Mouse (Mus musculus) heart, embryonic 15.5 days (tissue): Measurements from ENCODE around the gene Ext2. TPM values are rescaled to one million over a fixed set of nuclear protein-coding genes. Genes with fewer than 3 reads are reported as not detected.
A peak's percentile ranks its signal among the peaks of the same experiment; 100 is the strongest.

Experiments used
- ATAC-seq: fragments of 200-750 bp; cut with Nextera tagmentation; replicated peaks from 2 replicates; pipeline ENCODE4 v1.8.0; 2017; ENCODE audit warnings: low read depth, moderate TSS enrichment; ENCODE audit not compliant: insufficient number of reproducible peaks, insufficient read depth, low FRiP score
- H3K27ac ChIP-seq: fragments of 300-500 bp; sonication (generic); 2 replicates; pipeline ENCODE4 v1.5.1; 2015; ENCODE audit warnings: mild to moderate bottlenecking, inconsistent platforms
- H3K27me3 ChIP-seq: fragments of 300-500 bp; sonication (generic); 2 replicates; pipeline ENCODE4 v1.6.1; 2015; ENCODE audit warnings: inconsistent platforms
- H3K36me3 ChIP-seq: fragments of 300-500 bp; sonication (generic); 2 replicates; pipeline ENCODE4 v1.6.1; 2015; ENCODE audit warnings: mild to moderate bottlenecking, inconsistent platforms
- H3K4me1 ChIP-seq: fragments of 300-500 bp; sonication (generic); replicated peaks from 2 replicates; pipeline ENCODE4 v1.6.1; 2015; ENCODE audit warnings: inconsistent platforms
- H3K4me2 ChIP-seq: fragments of 300-500 bp; sonication (generic); 2 replicates; pipeline ENCODE4 v1.6.1; 2015; ENCODE audit warnings: inconsistent platforms, mild to moderate bottlenecking, moderate library complexity
- H3K4me3 ChIP-seq: fragments of 300-500 bp; sonication (generic); 2 replicates; pipeline ENCODE4 v1.5.1; 2015; ENCODE audit warnings: mild to moderate bottlenecking, inconsistent platforms
- H3K9ac ChIP-seq: fragments of 300-500 bp; sonication (generic); 2 replicates; pipeline ENCODE4 v1.6.1; 2015; ENCODE audit warnings: mild to moderate bottlenecking, inconsistent platforms
- H3K9me3 ChIP-seq: fragments of 300-500 bp; sonication (generic); replicated peaks from 2 replicates; pipeline ENCODE4 v1.6.1; 2016; ENCODE audit warnings: inconsistent platforms
- WGBS: fragments of 180-500 bp; shearing (Covaris S2); methylation state at CpG from one replicate; pipeline ENCODE4 v1.1.7; 2015; ENCODE audit warnings: mixed read lengths; 5-methylcytosine and 5-hydroxymethylcytosine counted together
- polyA plus RNA-seq: library from polyadenylated mRNA; unstranded; fragments of >200 nt; fragmentation: Nextera tagmentation; extraction: Ambion mirVana; gene quantifications from 2 replicates; pipeline ENCODE4 v1.2.1, GENCODE M21; 2015

Gene Ext2
- polyA plus RNA-seq, 1 experiment from 2014 or later, result 57.6 TPM

DNA sequence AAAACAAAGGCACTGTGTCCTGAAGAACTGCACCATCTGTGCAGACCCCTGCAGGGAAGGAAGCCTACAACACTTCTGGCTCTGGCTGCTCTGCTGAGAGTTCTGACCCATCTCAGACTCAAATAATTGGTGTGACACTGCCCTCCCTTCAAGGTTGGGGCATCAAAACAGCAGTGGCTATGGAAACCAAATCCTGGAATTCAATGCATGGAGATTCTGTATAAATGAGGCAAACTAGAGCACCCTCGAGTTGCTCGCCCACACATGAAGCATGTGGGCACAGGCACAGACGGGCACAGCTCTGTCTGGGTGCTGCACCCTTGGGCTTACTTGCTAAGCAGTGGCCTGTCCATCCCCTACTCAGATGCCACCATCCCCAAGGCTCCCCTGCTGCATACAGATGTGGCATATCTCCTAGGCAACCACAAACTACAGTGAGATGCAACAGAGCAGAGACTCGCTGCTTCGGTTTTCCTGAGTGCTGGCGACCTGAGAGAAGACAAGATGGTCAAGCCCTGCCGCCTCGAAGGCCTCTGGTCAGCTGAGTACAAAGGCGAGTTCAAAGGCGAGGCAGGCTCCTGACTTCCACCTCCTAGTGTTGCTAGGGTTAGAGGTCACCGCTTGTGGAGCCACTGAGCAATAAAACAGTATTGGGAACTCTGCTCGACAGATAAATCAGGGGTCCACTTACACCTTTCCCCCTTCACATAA, 37.5 kb downstream of the Ext2 start:
- H3K4me1 ChIP-seq, result peaks cover 4% of the 10 kb centered on the region
- no peak overlapping the region for H3K4me3 ChIP-seq
- no peak overlapping the region for H3K27ac ChIP-seq
- H3K9ac ChIP-seq, result no peak overlapping the region
- peaks cover 12% of the 10 kb centered on the region; the same call in 1 of the 2 replicates for H3K36me3 ChIP-seq
- 67% methylated on average over 12 of the region's 12 CpGs for WGBS
- no peak overlapping the region for H3K4me2 ChIP-seq
- no peak for ATAC-seq
- H3K27me3 ChIP-seq, result no peaks in the 10 kb centered on the region
- H3K9me3 ChIP-seq, result no peaks in the 10 kb centered on the region

DNA sequence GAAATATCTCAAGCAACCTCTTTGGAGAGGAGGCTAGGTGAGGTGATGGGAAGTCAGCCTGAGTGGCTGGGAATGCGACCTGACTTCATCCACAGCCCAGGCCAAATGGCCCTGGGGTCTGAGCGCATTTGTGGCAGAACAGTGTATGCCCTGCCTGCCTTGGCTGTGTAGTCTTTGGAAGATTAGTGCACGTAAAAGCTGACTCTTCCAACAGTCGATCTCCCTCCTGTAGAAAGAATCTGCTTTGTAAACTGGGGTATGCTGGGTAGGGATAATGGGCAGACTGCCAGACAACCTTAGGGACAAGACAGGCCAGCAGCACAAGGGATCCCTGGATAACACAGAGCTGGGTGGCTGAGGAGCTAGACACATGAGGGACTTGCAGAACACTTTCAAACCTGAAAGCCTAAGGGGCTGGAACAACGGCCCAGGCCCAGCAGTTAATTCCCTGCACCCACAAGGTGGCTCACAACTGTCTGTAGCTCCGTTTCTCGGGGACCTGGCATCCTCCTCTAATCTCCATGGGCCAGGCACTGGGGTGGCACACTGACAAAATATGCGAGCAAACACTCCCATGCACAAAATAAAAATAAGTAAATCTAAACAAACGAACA, 38.3 kb downstream of the Ext2 start:
- Histone ChIP-seq H3K4me1 (peaks cover 13% of the 10 kb centered on the region), H3K27me3 (no peaks in the 10 kb centered on the region), H3K4me3 (no peak overlapping the region), H3K36me3 (peaks cover 12% of the 10 kb centered on the region; the same call in 1 of the 2 replicates), H3K27ac (no peak overlapping the region), H3K9ac (0 out of 2 replicates have a peak overlapping the region, but pooled peaks have one; percentile 4), H3K9me3 (no peaks in the 10 kb centered on the region), H3K4me2 (no peak overlapping the region)
- no peak for ATAC-seq
- 69% methylated on average over 9 of the region's 9 CpGs for WGBS

DNA sequence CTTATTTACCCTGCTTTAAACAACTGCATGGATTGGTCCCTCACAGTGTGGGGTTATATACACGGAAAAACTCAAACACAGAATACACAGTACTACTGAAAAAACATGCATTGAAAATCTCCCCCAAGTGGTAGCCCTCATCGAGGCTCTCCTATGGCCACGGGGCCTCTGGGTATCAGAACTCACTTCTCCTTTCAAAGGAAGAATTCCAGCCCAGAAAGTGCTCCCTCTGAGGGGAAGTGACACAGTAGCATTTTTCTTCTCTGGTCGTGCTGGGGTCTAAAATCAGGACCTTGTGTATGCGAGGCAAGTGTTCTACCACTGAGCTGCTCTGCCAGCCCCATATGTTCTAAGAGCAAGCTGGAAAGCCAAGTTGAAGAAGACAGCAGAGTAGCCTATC, 39.7 kb downstream of the Ext2 start:
- WGBS, result 63% methylated on average over 5 of the region's 5 CpGs
- peaks cover 5% of the 10 kb centered on the region; the same call in 1 of the 2 replicates for H3K36me3 ChIP-seq

DNA sequence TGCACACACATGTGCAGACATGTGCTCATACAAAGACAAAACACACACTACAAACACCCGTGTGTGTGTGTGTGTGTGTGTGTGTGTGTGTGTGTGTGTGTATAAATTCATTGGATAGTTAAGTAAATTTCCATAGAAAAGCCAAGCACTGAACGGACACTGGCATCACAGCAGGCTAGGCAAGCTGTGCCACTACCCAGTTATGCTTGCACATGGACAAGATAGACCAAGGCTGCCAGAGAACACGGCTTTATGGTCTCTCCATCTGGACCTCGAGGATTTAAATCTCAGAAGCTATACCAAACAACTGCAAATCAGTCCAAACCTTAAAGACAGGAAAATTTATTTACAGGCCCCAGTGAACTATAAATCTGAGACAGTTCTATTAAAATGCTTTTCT, 40.2 kb downstream of the Ext2 start:
- no peak overlapping the region for H3K27ac ChIP-seq
- H3K9ac ChIP-seq, result no peak overlapping the region
- no peak overlapping the region for H3K4me3 ChIP-seq
- H3K4me2 ChIP-seq, result no peak overlapping the region
- peaks cover 13% of the 10 kb centered on the region for H3K4me1 ChIP-seq
- H3K36me3 ChIP-seq, result peaks cover 5% of the 10 kb centered on the region; the same call in 1 of the 2 replicates
- H3K9me3 ChIP-seq, result no peaks in the 10 kb centered on the region
- WGBS, result 80% methylated on average over 4 of the region's 4 CpGs
- no peak for ATAC-seq
- H3K27me3 ChIP-seq, result no peaks in the 10 kb centered on the region

More for the DNA sequence above, 39.7 kb downstream of the Ext2 start:
- Histone ChIP-seq H3K9ac (no peak overlapping the region), H3K27ac (no peak overlapping the region), H3K4me3 (no peak overlapping the region), H3K4me1 (peaks cover 13% of the 10 kb centered on the region), H3K9me3 (no peaks in the 10 kb centered on the region), H3K27me3 (no peaks in the 10 kb centered on the region), H3K4me2 (no peak overlapping the region)
- no peak for ATAC-seq

DNA sequence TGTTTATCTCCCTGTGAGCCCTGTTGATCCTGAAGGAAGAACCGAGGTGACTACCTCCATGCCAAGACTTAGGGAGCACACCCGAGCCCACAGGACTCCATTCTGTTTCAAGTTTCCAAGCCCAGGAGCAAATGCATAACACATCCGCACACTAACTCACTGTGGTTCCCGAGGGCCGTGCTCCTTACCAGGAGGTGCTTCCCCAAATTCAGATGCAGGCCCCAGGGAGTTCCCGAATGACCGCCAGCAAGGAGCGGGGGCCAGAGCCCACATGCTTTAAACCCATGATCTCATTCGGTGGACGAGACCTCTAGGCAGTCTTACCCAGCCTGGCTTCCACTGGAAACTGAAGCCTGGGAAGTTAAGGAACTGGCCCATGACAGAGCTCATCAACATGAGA, 41.8 kb downstream of the Ext2 start:
- H3K4me2 ChIP-seq, result no peak overlapping the region
- H3K4me1 ChIP-seq, result peaks cover 25% of the 10 kb centered on the region
- H3K27ac ChIP-seq, result no peak overlapping the region
- peaks cover 5% of the 10 kb centered on the region; the same call in 1 of the 2 replicates for H3K36me3 ChIP-seq
- H3K9ac ChIP-seq, result no peak overlapping the region
- no peaks in the 10 kb centered on the region for H3K27me3 ChIP-seq
- no peak for ATAC-seq
- 77% methylated on average over 10 of the region's 10 CpGs for WGBS
- no peaks in the 10 kb centered on the region for H3K9me3 ChIP-seq
- H3K4me3 ChIP-seq, result no peak overlapping the region

DNA sequence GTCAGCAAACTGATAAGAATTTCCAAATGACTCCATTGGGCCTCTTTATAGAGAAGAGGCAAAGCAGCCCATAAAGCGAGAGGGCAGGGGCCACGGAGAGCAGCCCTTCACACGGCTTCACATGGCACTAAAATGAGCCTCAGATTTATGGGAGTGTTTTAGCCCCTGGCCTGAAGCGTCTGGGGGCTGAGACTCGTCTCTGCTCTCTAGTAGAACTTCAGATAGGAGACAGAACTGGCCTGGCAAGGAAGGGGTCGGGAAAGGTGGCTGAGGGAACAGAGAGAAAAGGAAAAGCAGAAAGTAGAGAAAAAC, 42.5 kb downstream of the Ext2 start:
- Histone ChIP-seq H3K4me1 (peaks cover 32% of the 10 kb centered on the region), H3K27ac (no peak overlapping the region), H3K9ac (no peak overlapping the region), H3K9me3 (no peaks in the 10 kb centered on the region), H3K36me3 (peaks cover 5% of the 10 kb centered on the region; the same call in 1 of the 2 replicates), H3K4me2 (no peak overlapping the region), H3K27me3 (no peaks in the 10 kb centered on the region), H3K4me3 (no peak overlapping the region)
- no peak for ATAC-seq
- 40% methylated on average over 6 of the region's 6 CpGs for WGBS

DNA sequence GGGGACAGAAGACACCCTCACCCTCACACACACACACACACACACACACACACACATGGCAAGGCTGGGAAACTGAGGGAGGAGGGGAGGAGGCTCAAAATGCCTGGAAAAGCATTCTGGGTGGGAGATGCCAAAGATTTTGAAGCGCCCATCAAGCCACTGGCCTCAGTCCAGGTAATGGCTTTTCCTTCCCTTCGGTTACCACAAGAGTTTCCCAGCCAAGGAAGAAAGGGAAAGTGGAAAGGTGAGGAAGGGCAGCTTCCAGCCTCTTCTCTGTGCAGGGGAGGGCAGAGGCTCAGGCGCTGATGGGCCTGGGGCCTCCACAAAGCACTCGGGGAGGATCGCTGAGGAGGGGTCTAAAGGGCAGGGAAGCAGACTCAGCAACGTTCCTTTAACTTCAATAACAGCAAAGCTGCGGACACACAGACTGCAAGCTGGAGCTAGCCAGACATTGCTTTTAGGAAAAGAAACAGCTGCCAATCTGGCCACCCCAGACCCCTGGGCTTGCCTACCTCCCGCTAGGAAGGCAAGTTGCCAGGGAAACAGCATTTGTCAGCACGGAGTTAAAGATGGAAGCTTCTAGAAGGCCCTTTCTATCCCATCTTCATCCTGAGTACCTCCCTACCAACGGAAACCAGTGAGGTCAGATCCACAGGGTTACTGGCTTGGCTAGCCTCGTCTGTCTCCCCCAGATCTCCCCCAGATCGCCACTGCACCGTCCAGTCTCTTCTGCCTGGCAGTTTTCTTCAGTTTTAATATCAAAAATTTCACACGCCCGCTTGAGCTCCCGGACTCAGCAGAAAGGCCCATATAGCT, 43.1 kb downstream of the Ext2 start:
- no peaks in the 10 kb centered on the region for H3K27me3 ChIP-seq
- no peak overlapping the region for H3K4me3 ChIP-seq
- no peak for ATAC-seq
- H3K4me1 ChIP-seq, result peaks cover 35% of the 10 kb centered on the region
- no peaks in the 10 kb centered on the region for H3K9me3 ChIP-seq
- H3K4me2 ChIP-seq, result no peak overlapping the region
- H3K9ac ChIP-seq, result no peak overlapping the region
- H3K27ac ChIP-seq, result no peak overlapping the region
- H3K36me3 ChIP-seq, result peaks cover 5% of the 10 kb centered on the region; the same call in 1 of the 2 replicates
- WGBS, result 52% methylated on average over 16 of the region's 16 CpGs

DNA sequence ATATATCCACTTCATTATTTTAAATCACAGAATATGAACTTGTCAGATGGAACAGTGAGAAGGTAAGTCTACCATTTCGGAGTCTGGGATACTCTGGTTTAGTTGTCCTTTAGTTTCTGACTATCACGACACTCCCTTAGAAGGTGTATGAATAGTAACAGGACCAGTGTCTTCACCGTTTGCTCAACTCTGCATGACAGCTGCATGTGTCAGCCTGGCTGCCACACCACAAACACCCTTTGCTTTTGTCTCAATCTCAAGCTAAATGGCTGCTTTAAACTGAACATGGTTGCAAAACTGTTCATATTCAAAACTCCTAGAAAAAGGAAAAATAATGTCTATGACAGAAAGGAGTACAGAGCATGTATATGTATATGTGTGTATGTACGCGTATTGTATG, 43.8 kb downstream of the Ext2 start:
- no peaks in the 10 kb centered on the region for H3K9me3 ChIP-seq
- no peak overlapping the region for H3K4me2 ChIP-seq
- H3K4me3 ChIP-seq, result no peak overlapping the region
- 84% methylated on average over 5 of the region's 5 CpGs for WGBS
- H3K27me3 ChIP-seq, result no peaks in the 10 kb centered on the region
- no peak overlapping the region for H3K9ac ChIP-seq
- no peak for ATAC-seq
- no peak overlapping the region for H3K27ac ChIP-seq
- peaks cover 2% of the 10 kb centered on the region; the same call in 1 of the 2 replicates for H3K36me3 ChIP-seq
- peaks cover 33% of the 10 kb centered on the region for H3K4me1 ChIP-seq

DNA sequence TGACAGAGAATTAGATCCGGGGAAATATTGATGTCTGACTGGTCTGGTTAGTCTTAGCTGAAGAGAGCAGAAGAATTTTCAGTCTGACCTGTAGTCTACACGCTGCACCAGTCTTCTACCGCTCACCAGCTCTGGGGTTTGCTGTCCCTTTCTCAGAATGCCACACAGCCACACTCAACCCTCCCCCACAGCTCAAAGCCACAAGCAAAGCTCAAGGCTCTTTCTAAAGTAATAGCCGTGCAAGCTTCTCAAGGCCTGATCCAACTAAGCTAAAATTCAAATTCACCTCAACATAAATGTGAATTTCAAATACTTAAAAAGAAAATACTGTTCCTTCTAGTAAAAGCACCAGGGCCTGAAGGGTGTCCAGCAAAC, 45.3 kb downstream of the Ext2 start:
- no peak for ATAC-seq
- H3K27ac ChIP-seq, result no peak overlapping the region
- no peaks in the 10 kb centered on the region for H3K27me3 ChIP-seq
- no peak overlapping the region for H3K9ac ChIP-seq
- H3K4me3 ChIP-seq, result no peak overlapping the region
- no peaks in the 10 kb centered on the region for H3K9me3 ChIP-seq
- WGBS, result 74% methylated on average over 4 of the region's 4 CpGs
- H3K4me1 ChIP-seq, result peaks cover 39% of the 10 kb centered on the region
- no peak overlapping the region for H3K4me2 ChIP-seq
- no peaks in the 10 kb centered on the region for H3K36me3 ChIP-seq

DNA sequence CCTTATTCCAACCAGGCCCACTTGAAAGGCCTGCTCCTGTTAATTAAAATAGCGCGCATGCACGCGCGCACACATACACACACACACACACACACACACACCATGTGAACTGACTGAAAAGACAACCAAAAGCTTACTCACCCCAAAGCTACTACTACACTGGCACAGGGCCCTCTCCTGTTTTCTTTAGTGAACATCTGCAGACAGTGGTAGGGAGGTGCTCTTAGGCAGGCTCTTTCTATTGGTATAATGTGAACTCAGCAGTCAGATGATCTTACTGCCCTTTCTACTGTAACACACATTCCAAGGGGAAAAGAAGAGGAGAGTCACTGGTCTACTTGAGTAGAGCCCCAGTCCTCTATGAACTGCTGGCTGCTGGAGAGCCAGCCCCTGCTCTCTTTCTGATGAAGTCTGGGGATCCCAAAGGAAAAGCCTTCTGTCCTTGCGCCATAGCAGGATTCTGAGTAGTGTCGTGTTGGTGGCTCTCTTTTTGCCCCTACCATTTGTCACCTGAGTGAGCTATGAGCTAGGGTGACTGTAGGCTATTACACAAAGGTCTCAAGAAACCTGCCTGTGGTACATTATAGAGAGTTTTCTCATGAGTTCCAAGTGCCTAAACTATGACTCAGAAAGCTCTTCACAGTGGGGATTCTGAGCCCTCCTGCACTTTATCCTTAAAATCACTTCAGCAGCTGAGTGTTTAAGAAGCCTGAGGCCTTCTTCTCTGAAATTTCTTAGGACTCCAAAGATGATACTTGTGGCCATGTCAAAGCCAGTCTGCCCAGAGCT, 45.9 kb downstream of the Ext2 start:
- H3K9me3 ChIP-seq, result no peaks in the 10 kb centered on the region
- no peak for ATAC-seq
- no peak overlapping the region for H3K4me2 ChIP-seq
- no peaks in the 10 kb centered on the region for H3K27me3 ChIP-seq
- H3K4me1 ChIP-seq, result peaks cover 40% of the 10 kb centered on the region
- H3K4me3 ChIP-seq, result no peak overlapping the region
- H3K36me3 ChIP-seq, result no peaks in the 10 kb centered on the region
- 0 out of 2 replicates have a peak overlapping the region, but pooled peaks have one; percentile 10 for H3K27ac ChIP-seq
- H3K9ac ChIP-seq, result no peak overlapping the region
- 83% methylated on average over 7 of the region's 7 CpGs for WGBS

DNA sequence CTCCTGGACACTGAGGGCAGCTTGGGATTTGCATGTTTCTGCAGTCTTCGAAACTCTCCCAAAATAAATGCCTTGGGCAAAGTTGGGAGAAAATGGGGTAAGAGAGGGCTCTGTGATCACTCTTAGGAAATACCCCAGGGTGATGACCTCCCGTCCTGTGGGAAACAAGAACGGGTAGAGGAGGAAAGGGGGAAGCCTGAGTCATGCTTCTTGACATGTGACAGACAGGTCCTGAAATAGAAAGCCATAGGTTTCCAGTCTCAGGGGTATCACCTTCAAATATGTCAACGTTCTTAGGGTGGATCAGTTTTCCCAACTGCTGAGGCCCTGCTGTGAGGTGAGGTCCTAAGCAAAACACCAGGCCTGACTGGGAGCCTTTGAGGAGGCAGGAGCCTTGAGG, 46.9 kb downstream of the Ext2 start:
- H3K4me1 ChIP-seq, result peaks cover 45% of the 10 kb centered on the region
- 35% methylated on average over 4 of the region's 4 CpGs for WGBS
- no peak for ATAC-seq

More for the DNA sequence above, 46.9 kb downstream of the Ext2 start:
- Histone ChIP-seq H3K27ac (no peak overlapping the region), H3K4me2 (no peak overlapping the region), H3K36me3 (no peaks in the 10 kb centered on the region), H3K9me3 (no peaks in the 10 kb centered on the region), H3K4me3 (no peak overlapping the region), H3K9ac (no peak overlapping the region), H3K27me3 (no peaks in the 10 kb centered on the region)
